Mouse (Mus musculus) heart, postnatal 25 days (tissue): ENCODE measurements around the gene Cadps. TPM values are rescaled to one million over a fixed set of nuclear protein-coding genes. Genes with fewer than 3 reads are reported as not detected.

Experiments
- DNase-seq: peaks from one replicate; pipeline ENCODE4 v3.0.0; 2022; ENCODE audit warnings: low spot score
- intact Hi-C: fragments of 180-260 bp; cut with DNase I; formaldehyde crosslinking; loops from one replicate; pipeline ENCODE4 v1.15.1; 2025
- total RNA-seq, 2 experiments: library from RNA; stranded (reverse); gene quantifications; 2 replicates each; pipeline ENCODE4 v1.2.3; 2021

Cadps gene
- total RNA-seq = not detected

DNA sequence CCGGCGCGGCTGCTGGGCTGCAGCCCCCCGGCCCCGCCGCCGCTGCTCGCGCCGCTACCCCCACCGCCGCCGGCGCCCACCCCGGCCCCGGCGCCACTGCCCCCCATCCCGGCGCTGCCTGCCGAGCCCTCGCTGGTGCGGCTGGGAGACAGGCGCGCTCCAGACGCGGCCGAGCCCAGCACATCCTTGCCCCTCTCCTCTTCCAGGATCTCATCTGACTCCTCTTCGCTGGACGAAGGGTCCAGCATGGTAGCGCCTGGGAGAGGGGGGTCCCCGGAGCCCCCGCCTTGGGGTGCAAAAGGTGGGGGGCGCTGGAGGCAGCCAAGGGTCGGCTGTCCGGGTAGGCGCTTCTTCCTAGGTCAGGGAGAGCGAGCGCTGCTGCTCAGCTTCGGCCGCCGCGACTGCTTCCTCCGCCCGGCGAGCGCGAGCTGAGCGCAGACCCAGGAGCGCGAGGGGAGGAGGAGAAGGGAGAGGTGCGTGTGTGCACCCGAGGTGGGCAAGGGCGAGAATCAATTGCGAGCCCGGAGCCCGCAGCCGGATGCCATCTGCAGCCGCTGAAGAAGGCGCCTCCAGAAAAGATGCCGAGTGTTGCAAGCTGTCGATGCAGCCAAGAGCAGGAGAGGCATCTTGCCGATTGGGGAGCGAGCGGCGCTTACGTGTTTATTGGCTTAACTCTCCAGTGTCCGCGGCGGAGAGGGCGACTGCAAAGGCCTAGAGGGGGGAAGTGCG is at the start of gene Cadps:
Cadps (minus strand) TSS at position 589 of the 729 bp plus-strand sequence.
- no peak for DNase-seq
- intact Hi-C loops = no loop called here

DNA sequence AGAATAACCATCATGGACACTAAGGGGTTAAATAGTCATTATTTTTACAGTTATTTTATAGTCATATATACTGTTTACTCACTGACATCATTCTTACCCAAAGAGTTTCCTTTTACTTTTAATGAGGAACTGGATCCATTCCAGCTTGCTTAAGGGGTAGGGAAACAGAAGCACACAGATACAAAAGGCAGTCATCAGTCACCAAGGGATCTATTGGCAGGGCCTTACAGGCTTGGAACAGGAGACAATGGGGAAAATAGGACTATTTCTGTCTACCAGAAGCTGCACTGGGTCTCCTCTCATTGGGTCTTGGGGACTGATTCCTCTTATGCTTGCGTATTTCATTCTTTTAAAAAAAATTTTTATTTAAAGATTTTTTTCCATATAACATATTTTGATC is 46.7 kb upstream of the Cadps start:
- intact Hi-C loops = no loop called here
- no peak for DNase-seq

DNA sequence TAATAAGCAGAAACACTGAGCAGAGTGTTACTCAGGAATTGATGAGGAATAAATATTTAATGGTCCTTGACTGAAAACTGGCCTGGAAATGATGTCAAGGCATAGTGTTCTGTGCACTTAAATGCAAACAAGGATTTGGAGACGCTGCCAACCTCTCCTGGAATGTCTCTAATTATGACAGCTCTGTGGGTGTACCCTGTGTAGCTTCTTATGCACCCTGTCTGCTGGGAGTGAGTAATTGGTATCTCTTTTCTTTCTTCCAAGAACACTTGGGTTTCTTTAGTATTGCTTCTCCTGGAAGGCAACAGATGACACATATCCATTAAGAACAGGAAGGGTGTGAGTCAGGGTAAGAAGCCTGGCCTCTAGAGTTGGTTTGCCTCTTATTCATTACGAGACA is 42.4 kb upstream of the Cadps start:
- DNase-seq = no peak
- intact Hi-C loops = no loop called here

DNA sequence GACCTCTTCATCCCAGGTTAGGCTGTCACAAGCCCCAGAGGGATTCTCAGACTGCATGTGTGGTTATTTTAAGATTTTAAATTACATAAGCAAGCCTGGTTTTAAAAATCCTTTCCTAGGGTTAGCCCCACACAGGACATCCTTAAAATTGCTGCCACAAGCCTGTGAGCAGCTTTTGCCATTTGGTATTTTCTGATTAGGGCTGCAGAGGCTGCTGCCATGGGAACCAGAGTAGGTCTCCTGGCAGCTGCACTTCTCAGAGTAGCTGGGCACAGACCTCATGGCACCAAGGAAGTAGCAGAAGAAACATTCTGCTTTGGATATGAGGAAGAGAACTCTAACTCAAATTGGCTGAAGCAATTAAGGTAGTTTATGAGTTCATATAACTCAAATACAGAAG is 21.0 kb upstream of the Cadps start:
- DNase-seq = no peak
- intact Hi-C loops = no loop called here

DNA sequence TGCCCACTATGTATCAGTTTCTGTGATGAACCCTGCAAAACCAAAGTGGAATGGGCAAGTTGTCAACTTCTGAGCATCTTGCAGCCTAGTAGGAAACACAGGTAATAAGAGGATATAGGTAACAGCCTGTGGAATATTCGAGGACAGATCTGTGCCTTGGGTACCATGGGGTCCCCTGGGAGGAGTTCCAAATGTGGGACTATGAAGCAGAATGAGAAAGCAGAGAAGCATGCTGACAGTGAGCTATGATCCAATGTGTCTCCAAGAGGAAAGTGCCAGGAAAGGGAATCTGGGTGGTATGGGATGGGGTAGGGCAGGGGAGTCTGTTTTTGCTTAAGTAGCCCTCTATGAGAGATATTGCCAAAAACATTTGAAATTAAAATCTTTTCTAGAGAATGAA is 16.6 kb upstream of the Cadps start:
- intact Hi-C loops = no loop called here
- no peak for DNase-seq

DNA sequence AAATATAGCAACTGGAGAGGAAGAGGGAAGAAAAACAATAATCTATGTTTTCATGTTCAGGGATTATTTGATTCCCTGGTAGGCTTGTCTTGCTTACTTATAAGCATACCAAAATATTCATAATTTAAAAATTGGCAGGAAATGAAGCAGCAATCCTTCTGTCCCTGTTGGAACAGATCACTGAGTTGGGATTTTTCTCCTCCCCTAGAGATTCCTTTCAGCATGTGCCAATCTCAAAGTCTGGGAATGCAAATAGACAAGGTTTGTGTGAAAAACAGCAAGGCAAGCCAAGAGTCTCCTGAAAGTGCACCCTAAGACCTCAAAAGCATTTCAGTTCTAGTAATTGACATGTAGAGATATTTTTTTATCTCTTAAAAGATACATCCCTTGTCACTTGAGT is 16.1 kb upstream of the Cadps start:
- DNase-seq = no peak
- intact Hi-C loops = no loop called here

DNA sequence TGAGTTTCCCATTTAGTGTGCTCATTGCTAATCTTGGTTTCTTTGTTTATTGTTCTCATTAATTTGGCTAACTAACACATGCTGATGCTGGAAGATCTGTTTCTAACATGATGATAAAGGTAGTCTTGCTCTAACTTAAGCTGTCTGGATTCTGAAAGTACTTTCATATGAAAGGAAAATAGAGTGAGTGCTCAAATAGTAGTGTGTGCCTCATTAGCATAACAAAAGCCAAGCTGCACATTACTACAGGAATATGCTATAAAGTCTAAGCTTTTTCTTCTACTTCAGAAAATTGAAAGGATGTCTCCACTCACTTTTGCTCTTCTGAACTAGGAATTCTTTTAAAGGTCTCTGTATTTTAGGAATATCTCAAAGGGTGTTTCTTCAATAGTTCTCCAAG is 15.4 kb upstream of the Cadps start:
- intact Hi-C loops = no loop called here
- DNase-seq = no peak

DNA sequence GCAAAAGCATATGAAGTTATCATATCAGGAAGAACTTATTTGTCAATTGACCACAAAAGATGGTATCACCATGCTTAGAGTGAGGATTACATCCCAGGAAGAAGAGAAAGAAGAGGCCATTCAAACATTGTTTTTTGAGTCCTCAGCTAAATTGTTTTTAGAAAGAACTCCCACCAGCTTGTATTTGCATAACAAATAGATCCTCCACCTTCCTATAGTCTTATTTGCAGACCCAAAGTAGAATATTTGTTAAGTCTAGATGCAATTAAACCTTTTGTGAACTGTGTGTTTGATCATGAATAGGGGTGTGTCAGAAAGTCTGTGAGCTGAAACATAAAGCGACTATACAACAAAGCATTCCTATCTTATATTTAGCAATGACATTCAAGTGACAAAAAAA is 15.0 kb upstream of the Cadps start:
- intact Hi-C loops = no loop called here
- DNase-seq = no peak

DNA sequence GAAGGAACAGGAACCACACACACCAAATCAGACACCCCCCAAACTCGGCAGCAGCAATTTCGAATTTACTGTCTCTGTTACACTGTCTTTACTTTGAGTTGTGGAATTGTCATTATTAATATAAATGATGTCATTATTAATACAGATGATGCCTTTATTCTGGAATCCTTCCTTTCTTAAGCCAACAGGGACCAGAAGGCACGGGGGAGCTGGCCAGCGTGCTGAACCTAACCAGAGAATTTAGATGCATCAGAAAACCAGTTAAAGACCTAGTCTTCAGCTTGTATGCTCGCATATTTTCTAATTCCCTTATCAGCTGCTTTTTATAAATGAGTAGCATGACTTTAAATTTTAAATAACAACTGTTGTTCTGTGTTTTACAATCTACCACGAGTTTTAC is 902 bp upstream of the Cadps start:
- intact Hi-C loops = no loop called here
- no peak for DNase-seq

DNA sequence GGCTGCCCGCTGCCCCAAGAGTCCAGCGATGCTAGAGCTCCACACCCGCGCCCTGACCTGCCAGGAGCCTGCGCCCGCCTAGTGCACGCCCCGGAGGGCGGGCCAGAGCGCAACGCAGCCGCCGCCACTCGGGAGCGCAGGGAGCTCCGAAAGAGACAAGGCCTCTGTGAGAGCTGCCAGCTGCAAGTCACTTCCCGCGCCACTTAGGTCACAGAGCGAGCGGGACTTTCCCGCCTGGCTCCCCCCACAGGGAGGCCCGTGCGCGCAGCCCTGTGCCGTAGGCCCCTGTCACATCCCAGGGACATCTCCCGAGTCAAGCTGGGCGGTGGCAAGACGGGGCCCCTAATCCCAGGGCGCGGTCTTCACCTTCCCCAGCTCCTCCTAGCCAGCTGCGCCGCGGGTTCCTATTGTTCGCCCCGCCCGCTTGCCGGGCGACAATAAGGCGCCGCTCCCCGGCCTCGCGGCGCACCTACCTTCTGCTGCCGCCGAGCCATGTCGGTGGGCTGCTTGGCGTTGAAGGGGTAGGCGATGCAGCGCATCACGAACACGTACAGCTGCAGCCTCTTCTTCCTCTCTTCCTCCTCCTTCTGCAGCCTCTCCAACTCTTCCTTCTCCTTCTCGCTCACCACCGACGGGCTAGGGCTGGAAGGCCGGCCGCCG is 918 bp downstream of the Cadps start:
- no peak for DNase-seq
- intact Hi-C loops = no loop called here

DNA sequence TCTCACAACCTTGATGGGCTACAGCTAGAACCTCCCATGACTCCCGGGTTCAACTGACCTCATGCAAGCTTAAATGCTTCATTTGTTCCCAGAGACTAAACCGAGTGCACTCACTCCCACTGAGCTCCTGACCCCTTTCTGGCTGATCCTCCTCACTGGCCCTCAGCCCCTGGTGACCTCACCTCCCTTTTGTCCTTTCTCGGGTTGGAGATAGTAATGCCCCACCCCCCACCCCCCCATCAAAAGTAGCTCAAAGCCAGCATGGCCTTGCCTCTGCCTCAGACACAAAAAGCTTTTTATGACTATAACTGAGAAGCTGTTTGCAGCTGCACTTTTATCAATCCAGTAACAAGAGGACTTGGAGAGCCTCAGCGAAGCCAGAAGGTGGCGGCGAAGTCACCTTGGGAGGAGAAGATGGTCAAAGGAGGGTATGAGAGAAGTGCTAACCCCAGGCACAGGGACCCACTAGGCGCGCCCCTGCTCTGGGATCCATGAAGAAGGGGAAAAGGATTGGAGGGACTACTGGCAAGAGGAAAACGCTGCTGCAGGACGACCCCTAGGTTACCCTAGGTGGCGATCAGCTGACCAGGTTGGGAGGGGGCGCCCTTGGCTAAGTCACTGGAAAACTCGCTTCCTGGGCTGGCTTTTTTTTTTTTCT is 1.6 kb downstream of the Cadps start:
- DNase-seq = no peak
- intact Hi-C loops = no loop called here

DNA sequence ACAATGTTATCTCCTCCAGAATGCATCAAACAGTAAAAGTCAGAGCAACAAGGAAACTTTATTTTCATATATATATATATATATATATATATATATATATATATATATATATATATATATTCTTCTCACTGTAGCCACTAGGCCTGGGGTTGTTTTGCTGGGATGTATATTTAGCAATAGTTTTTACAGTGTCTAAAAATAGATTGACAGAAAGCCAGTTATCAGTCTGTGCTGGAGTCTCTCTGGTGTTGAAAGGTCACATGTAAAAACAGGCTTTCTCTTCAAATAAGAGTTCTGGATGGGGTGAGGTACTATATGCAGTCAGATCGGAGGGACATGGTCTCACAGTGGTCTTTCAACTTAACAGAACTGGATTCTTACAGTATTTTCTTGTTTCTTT is 2.7 kb downstream of the Cadps start:
- no peak for DNase-seq
- intact Hi-C loops = no loop called here

DNA sequence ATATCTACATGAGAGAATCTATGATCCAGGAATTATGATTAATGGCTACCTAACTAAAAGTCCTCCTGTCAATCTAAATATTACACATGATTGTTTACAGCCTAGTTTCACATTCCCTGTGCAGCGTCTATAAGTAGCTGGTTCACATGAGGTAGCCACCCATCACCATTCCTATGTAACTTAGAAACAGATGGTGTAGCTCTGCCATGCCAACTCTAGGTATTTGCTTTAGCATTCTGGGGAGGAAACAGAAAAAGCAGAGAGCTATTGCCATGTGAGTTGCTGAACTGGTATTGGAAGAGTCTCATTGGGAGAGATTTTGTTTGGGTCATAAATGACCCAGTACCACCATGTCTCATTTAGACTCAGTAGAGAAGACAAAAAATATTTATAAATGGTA is 4.4 kb downstream of the Cadps start:
- no peak for DNase-seq
- intact Hi-C loops = no loop called here

DNA sequence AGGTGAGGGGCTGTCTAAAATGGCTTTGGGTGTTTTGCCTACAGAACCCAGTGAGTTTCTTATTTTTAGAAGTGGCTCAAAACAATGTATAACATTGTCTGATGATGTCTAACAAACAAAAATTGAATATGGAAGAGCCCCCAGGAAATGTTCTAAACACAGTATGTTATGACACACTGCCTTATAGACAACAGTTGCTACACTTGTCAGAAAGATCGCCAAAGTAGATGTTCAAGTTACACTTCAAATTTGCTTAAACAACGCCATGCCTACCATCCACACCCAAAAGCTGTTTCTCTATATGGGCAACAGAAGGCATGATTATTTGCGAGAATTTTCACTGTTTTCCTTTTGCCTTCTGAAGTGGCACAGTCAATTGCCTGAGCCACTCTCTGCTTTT is 10.8 kb downstream of the Cadps start:
- intact Hi-C loops = no loop called here
- DNase-seq = no peak

DNA sequence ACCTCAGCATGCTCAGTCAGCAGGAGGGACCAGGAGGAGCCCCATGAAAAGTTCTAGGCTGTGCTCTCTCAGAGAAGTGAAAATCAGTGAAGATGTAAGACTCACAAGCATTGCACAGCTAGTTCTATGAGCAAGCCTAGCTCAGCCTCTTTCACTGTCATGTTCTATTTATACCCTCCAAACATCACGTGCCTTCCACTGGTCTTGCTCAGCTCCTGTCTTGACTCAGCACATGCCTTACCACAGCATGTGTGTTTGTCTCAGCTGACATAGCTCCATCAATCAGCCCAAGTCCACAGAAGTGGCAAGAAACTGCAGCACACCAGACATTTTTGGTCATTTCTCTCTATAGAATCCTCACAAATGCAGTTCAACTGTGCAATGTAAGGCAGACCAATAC is 19.9 kb downstream of the Cadps start:
- intact Hi-C loops = no loop called here
- DNase-seq = no peak

DNA sequence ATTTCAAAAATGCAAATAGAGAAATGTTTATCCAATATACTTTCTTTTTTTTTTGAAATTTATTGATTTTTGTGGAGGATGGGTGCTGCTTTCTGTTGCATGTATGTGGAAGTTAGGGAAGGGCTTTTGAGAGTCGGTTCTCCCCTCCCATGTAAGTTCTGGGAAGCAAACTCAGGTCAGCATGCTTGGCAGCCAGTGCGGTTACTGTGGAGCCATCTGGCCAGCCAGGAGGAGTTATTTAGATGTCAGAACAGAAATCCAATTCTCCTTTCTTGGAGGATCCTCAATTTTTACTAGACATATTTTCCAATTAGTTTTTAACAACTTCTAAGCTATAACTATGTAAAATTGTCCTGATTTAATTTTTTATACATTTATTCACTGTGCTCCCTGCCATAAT is 21.8 kb downstream of the Cadps start:
- intact Hi-C loops = no loop called here
- DNase-seq = no peak

DNA sequence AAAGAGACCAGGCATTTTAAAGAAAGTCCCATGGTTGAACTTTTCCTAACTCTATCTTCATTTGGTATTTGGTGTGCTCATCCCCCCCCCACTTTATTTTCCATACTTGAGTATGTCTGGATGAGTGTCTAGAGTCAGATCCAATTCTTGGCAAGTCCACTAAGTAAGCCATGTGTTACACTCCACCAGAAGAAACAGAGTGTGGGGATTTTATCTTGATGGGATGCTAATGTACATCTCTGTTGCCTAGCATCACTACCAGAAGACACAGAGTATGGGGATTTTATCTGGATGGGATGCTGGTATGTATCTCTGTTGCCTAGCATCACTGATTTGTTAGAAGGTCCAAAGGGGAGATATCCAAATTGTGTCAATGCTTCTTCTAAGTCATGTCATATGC is 24.0 kb downstream of the Cadps start:
- intact Hi-C loops = no loop called here
- no peak for DNase-seq

DNA sequence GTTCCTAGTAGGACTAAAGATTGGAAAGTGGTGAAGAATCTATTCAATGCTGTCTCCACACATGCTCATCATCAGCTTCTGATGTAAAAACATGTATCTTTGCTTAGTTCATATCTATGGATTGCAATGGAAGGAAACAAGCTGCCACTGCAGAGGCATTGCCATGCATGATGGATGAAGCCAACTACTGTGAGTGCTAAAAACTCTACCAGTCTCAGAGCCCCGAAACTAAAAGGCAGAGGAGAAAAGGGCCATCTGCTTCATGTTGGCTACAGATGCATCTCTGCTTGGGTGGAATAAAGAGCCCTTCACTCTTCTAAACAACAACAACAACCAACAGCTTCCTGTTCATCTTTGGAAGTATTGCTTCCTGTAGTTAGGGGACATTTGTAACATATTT is 38.6 kb downstream of the Cadps start:
- intact Hi-C loops = no loop called here
- DNase-seq = no peak

DNA sequence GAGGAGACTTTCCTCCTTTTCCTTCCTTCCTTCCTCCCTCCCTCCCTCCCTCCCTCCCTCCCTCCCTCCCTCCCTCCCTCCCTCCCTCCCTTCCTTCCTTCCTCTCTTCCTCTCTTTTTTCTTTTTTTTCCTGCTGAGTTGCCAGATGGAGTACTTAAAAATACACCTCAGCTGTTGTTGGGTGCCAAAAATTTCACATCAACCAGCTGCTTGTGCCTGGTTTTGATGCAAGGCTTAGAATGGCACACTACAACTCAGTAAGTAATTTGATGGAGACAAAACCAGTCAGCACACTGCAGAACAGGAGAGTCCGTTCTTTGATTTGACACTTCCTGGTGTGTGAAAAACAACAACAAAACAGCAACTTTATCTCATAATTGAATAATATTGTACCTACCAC is 42.9 kb downstream of the Cadps start:
- intact Hi-C loops = no loop called here
- no peak for DNase-seq

DNA sequence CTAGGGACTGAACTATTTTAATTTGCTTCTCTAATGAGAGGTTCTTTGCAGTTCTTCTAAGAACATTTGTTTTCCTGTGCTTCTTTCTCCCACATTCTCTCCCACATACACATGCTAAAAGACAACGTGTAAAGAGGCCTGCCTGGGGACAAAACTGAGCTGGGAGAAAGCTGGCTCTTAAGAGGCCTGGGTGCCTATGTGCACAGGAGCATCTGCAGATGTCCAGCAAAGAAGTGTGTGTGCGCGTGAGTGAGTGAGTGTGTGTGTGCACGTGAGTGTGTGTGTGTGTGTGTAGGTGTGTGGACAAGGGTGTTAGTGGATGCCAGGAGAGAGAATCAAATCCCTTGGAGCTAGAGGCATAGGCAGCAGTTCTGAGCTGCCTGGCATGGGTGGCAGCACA is 44.9 kb downstream of the Cadps start:
- intact Hi-C loops = no loop called here
- DNase-seq = no peak

DNA sequence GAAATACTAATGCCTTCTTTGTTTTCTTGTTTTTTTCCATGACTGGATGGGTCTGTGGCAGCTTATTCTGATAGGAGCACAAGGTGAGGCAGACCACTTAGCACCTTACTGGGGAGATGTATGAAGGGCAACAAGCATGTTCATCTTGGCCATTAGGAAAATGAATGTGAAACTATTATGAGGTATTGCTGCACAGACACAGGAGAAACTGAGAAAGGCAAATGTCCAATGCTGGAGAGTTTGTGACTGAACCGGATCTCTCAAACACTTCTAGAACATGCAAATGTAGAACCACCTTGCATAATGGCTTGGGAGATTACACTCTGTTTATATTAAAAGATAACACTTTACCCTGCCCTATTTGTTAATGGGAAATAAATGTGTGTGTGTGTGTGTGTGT is 54.0 kb downstream of the Cadps start:
- intact Hi-C loops = no loop called here
- DNase-seq = no peak

DNA sequence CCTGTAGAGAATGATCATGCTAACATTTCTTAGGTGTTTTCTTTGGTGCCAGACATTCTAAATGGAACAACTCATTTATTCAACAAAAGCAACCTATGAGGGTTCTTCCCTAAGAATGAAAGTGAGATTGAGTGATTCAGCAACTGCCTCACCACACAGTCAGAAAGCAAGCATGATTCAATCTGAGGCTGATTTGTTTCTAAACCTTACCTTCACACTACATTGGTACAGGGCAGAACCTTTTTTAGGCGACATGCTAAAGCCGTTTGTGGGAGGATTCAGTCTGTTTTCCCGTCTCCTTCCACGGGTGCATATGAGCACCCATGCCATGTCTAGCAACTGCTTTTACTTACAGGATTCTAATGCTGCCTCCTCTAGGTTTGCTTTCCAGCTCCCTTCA is 69.6 kb downstream of the Cadps start:
- intact Hi-C loops = no loop called here
- DNase-seq = no peak
